Comparison of ENCODE assay signal across 9 mouse cellular contexts in the genomic region with DNA sequence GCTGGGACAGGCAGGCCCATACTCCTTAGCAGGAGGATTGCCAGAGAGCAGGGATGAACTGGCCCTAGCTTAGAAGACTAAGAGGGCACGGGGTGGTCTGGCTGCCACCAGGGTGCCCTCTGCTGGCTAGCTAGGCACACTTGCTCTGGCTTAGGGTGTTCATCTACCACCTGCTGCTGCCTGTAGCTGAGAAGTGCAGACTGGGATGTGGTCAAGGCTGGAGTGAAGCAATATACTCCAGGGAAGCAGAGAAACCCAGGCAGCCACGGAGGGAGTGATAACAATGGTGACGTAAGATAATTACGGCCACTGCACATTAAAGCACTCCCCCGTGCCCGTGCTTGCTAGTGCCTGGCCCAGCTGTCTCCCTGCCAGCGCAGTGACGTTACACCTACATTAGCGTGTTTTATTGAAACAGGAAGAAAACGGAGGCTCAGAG. TPM values are rescaled to one million over a fixed set of nuclear protein-coding genes. Genes with fewer than 3 reads are reported as not detected.
DNase-seq lines count a peak whose midpoint lies in the region; ATAC-seq lines count a peak whose summit lies in the region.
"Had no signal": no experiment of that assay in that cellular context is flagged by ENCODE, and none has a peak within 500 bp of the region (broad histone marks: within the 10 kb centered on the region; RNA-seq: fewer than 3 reads in every experiment).

No protein-coding gene starts in this region.

- DNase-seq in adrenal gland, adult (ENCODE audit: inconsistent age in 2 of 2, low spot score in 1 of 2), result peak; percentile 40 to 77
- no peak for DNase-seq in adrenal gland, postnatal 4 days (ENCODE audit: low spot score in 2 of 2)
- peak; percentile 26 for DNase-seq in ovary, postnatal 36 days (ENCODE audit: low spot score)
- DNase-seq in ovary, postnatal 14 days (ENCODE audit: low spot score), result no peak
- no peak for DNase-seq in hindbrain, embryonic 10.5 days (ENCODE audit: low spot score)
- DNase-seq in thymus, postnatal 25 days, result peak; percentile 25
- DNase-seq in left cerebral cortex, adult 11 months (ENCODE audit: low spot score), result no peak

- 0 out of 2 replicates have a peak, but pooled peaks cover 8% of the 10 kb centered on the region for H3K36me3 ChIP-seq in hindbrain, embryonic 10.5 days
- peaks cover 5% of the 10 kb centered on the region; the same call in 1 of the 2 replicates for H3K36me3 ChIP-seq in midbrain, embryonic 12.5 days
- H3K36me3 ChIP-seq: embryonic facial prominence, embryonic 13.5 days had no signal

- no peak overlapping the region for H3K4me2 ChIP-seq in midbrain, embryonic 12.5 days (replicated peaks)
- H3K4me2 ChIP-seq: embryonic facial prominence, embryonic 13.5 days had no signal

- ATAC-seq in midbrain, embryonic 12.5 days (ENCODE audit: low FRiP score, low read depth), result 0 out of 2 replicates have a peak, but pooled peaks have one; percentile 23

- WGBS in hindbrain, embryonic 10.5 days, result 47% methylated on average over 10 of the region's 10 CpGs
- WGBS in midbrain, embryonic 12.5 days, result 39% methylated on average over 10 of the region's 10 CpGs

- 0 out of 2 replicates have a peak overlapping the region, but pooled peaks have one; percentile 3 for H3K27ac ChIP-seq in hindbrain, embryonic 10.5 days
- no peak overlapping the region for H3K27ac ChIP-seq in midbrain, embryonic 12.5 days (replicated peaks)
- H3K27ac ChIP-seq: embryonic facial prominence, embryonic 13.5 days had no signal

- peaks cover 56% of the 10 kb centered on the region for H3K27me3 ChIP-seq in hindbrain, embryonic 10.5 days (ENCODE audit: insufficient read depth, poor library complexity, severe bottlenecking)
- H3K27me3 ChIP-seq in midbrain, embryonic 12.5 days, result peaks cover 46% of the 10 kb centered on the region

- no peak overlapping the region for H3K9ac ChIP-seq in midbrain, embryonic 12.5 days (replicated peaks)
- H3K9ac ChIP-seq: embryonic facial prominence, embryonic 13.5 days had no signal

- peaks cover 47% of the 10 kb centered on the region for H3K4me1 ChIP-seq in hindbrain, embryonic 10.5 days (replicated peaks)
- H3K4me1 ChIP-seq in midbrain, embryonic 12.5 days, result peaks cover 25% of the 10 kb centered on the region

- 0 out of 2 replicates have a peak, but pooled peaks cover 4% of the 10 kb centered on the region for H3K9me3 ChIP-seq in hindbrain, embryonic 10.5 days
- no peaks in the 10 kb centered on the region for H3K9me3 ChIP-seq in midbrain, embryonic 12.5 days

- H3K4me3 ChIP-seq in hindbrain, embryonic 10.5 days, result no peak overlapping the region
- no peak overlapping the region for H3K4me3 ChIP-seq in midbrain, embryonic 12.5 days
- H3K4me3 ChIP-seq: embryonic facial prominence, embryonic 13.5 days had no signal

RNA-seq across cellular contexts. Expression of a gene that starts 7.4 kb away (rescaled TPM):
- 10 to 100 TPM; 31.5 to 32.3 TPM for total RNA-seq in adrenal gland, postnatal 4 days (2021)
- polyA plus RNA-seq in hindbrain, embryonic 10.5 days (2016; fragmentation: Nextera tagmentation; extraction: Ambion mirVana), result 1.4 and 1.7 TPM in 2 replicates
- polyA plus RNA-seq in midbrain, embryonic 12.5 days (2016; fragmentation: Nextera tagmentation; extraction: Ambion mirVana), result 6.3 TPM in 2 replicates

Comparison
In these comparisons a context has a peak if more than half of its experiments do, and no peak if none do; other contexts are left out.
1. DNase-seq: peak in adrenal gland, adult (2 of 2), ovary, postnatal 36 days (single experiment) and thymus, postnatal 25 days (single experiment); none in adrenal gland, postnatal 4 days (0 of 2), ovary, postnatal 14 days (single experiment), hindbrain, embryonic 10.5 days (single experiment) and left cerebral cortex, adult 11 months (single experiment).